Mouse (Mus musculus) myocyte (in vitro differentiated cells): ENCODE measurements around the gene P4ha3. TPM values are rescaled to one million over a fixed set of nuclear protein-coding genes. Genes with fewer than 3 reads are reported as not detected.
A peak's percentile ranks its signal among the peaks of the same experiment; 100 is the strongest.

ENCODE experiments used
- H3K27me3 ChIP-seq: one replicate; pipeline ENCODE4 v1.6.1; 2011; ENCODE audit not compliant: control insufficient read depth, insufficient read depth, insufficient read length
- H3K36me3 ChIP-seq: one replicate; pipeline ENCODE4 v1.6.1; 2011; ENCODE audit not compliant: control insufficient read depth, insufficient read depth
- H3K4me2 ChIP-seq: one replicate; pipeline ENCODE4 v1.6.1; 2011; ENCODE audit warnings: low read depth, control low read depth
- H3K4me3 ChIP-seq: one replicate; pipeline ENCODE4 v1.5.1; 2011; ENCODE audit warnings: mild to moderate bottlenecking, control low read depth, moderate library complexity
- H3K79me2 ChIP-seq: one replicate; pipeline ENCODE4 v1.6.1; 2011; ENCODE audit not compliant: control insufficient read depth, insufficient read depth
- H3ac ChIP-seq: one replicate; pipeline ENCODE4 v1.6.1; 2011; ENCODE audit not compliant: control insufficient read depth, insufficient read length
- CEBPB ChIP-seq: IDR thresholded peaks from 2 replicates; pipeline ENCODE4 v1.6.1; 2011; ENCODE audit warnings: mild to moderate bottlenecking, moderate library complexity; ENCODE audit not compliant: poor library complexity, insufficient read depth, severe bottlenecking
- E2F4 ChIP-seq: IDR thresholded peaks from one replicate; pipeline ENCODE4 v1.6.1; 2011; ENCODE audit warnings: mild to moderate bottlenecking, control low read depth, moderate library complexity; ENCODE audit not compliant: insufficient read depth
- MAX ChIP-seq: IDR thresholded peaks from one replicate; pipeline ENCODE4 v1.6.1; 2011; ENCODE audit warnings: low read depth, mild to moderate bottlenecking, control low read depth
- MYOD1 ChIP-seq, 3 experiments: IDR thresholded peaks; one replicate each; pipeline ENCODE4 v1.6.1; 2011; ENCODE audit warnings: control low read depth in 2 of 3, low read depth in 2 of 3, mild to moderate bottlenecking in 2 of 3, moderate library complexity in 1 of 3; ENCODE audit not compliant: insufficient read length in 2 of 3, control insufficient read depth in 1 of 3
- MYOG ChIP-seq, 3 experiments: IDR thresholded peaks; one replicate each; pipeline ENCODE4 v1.6.1; 2011; ENCODE audit warnings: control low read depth in 2 of 3, low read depth in 2 of 3, mild to moderate bottlenecking in 2 of 3; ENCODE audit not compliant: insufficient read length in 2 of 3, control insufficient read depth in 1 of 3, insufficient read depth in 1 of 3
- POLR2A ChIP-seq: IDR thresholded peaks from one replicate; pipeline ENCODE4 v1.6.1; 2011; ENCODE audit warnings: low read depth, mild to moderate bottlenecking, control low read depth, moderate library complexity; ENCODE audit not compliant: insufficient read length
- POLR2AphosphoS2 ChIP-seq: IDR thresholded peaks from one replicate; pipeline ENCODE4 v1.6.1; 2011; ENCODE audit warnings: low read depth, control low read depth; ENCODE audit not compliant: insufficient read length
- REST ChIP-seq: IDR thresholded peaks from one replicate; pipeline ENCODE4 v1.6.1; 2011; ENCODE audit warnings: mild to moderate bottlenecking, control low read depth, moderate library complexity; ENCODE audit not compliant: insufficient read depth, insufficient read length
- SRF ChIP-seq: IDR thresholded peaks from one replicate; pipeline ENCODE4 v1.6.1; 2011; ENCODE audit warnings: low read depth; ENCODE audit not compliant: control insufficient read depth, insufficient read length
- TCF12 ChIP-seq: IDR thresholded peaks from one replicate; pipeline ENCODE4 v1.6.1; 2011; ENCODE audit warnings: mild to moderate bottlenecking, control low read depth; ENCODE audit not compliant: poor library complexity, insufficient read depth, severe bottlenecking
- TCF3 ChIP-seq: IDR thresholded peaks from one replicate; pipeline ENCODE4 v1.6.1; 2011; ENCODE audit warnings: low read depth, control low read depth; ENCODE audit not compliant: insufficient read length
- USF1 ChIP-seq: IDR thresholded peaks from one replicate; pipeline ENCODE4 v1.6.1; 2011; ENCODE audit warnings: low read depth, mild to moderate bottlenecking, control low read depth, moderate library complexity
- polyA plus RNA-seq: library from polyadenylated mRNA; unstranded; fragments of >200 nt; fragmentation: generic; extraction: Trizol; gene quantifications from one replicate; pipeline ENCODE4 v1.2.1, GENCODE M21; 2012; ENCODE audit warnings: missing spikeins

Gene P4ha3
- 2.9 TPM for polyA plus RNA-seq

- Histone ChIP-seq H3K27me3 (no peaks in the 10 kb centered on the region), H3K4me2 (peak within 1 kb of the TSS; percentile 86), H3ac (peak within 1 kb of the TSS; percentile 35), H3K79me2 (no peaks in the 10 kb centered on the region), H3K36me3 (no peaks in the 10 kb centered on the region), H3K4me3 (peak within 1 kb of the TSS; percentile 12)
- TF ChIP-seq POLR2A = peak; percentile 31
- TF ChIP-seq TCF3 = no peak
Measured at GRCm38 (mm10) chr7:100285383-100285782, at the start of gene P4ha3. TSS of gene P4ha3 (plus strand) at chr7:100285520.

GRCm38 (mm10) chr7:100238271-100238670, 47.0 kb upstream of the P4ha3 start:
- no peaks in the 10 kb centered on the region for H3K79me2 ChIP-seq
- TF ChIP-seq MAX (no peak), USF1 (no peak), POLR2AphosphoS2 (no peak), MYOD1 (IDR thresholded peaks at IDR 0.05; ENCODE audit: control insufficient read depth in 1 of 3, insufficient read length in 2 of 3, low read depth in 2 of 3) (no peak), REST (no peak), SRF (no peak), CEBPB (no peak), POLR2A (no peak), E2F4 (no peak), MYOG (IDR thresholded peaks at IDR 0.05; ENCODE audit: control insufficient read depth in 1 of 3, insufficient read depth in 1 of 3, insufficient read length in 2 of 3, low read depth in 2 of 3) (no peak), TCF12 (no peak), TCF3 (no peak)
- H3ac ChIP-seq = no peak overlapping the region
- H3K27me3 ChIP-seq = no peaks in the 10 kb centered on the region
- no peak overlapping the region for H3K4me2 ChIP-seq
- no peaks in the 10 kb centered on the region for H3K36me3 ChIP-seq
- H3K4me3 ChIP-seq = no peak overlapping the region

- TF ChIP-seq MAX (no peak), USF1 (no peak), MYOG (IDR thresholded peaks at IDR 0.05; ENCODE audit: control insufficient read depth in 1 of 3, insufficient read depth in 1 of 3, insufficient read length in 2 of 3, low read depth in 2 of 3) (no peak), POLR2AphosphoS2 (no peak), TCF3 (no peak), E2F4 (no peak), POLR2A (no peak), CEBPB (no peak), SRF (no peak), MYOD1 (IDR thresholded peaks at IDR 0.05; ENCODE audit: control insufficient read depth in 1 of 3, insufficient read length in 2 of 3, low read depth in 2 of 3) (no peak), TCF12 (no peak), REST (no peak)
- H3K4me3 ChIP-seq = no peak overlapping the region
- H3K36me3 ChIP-seq = no peaks in the 10 kb centered on the region
- no peak overlapping the region for H3K4me2 ChIP-seq
- H3K79me2 ChIP-seq = no peaks in the 10 kb centered on the region
- no peak overlapping the region for H3ac ChIP-seq
- no peaks in the 10 kb centered on the region for H3K27me3 ChIP-seq
Measured at GRCm38 (mm10) chr7:100240601-100241000, 44.7 kb upstream of the P4ha3 start.

DNA sequence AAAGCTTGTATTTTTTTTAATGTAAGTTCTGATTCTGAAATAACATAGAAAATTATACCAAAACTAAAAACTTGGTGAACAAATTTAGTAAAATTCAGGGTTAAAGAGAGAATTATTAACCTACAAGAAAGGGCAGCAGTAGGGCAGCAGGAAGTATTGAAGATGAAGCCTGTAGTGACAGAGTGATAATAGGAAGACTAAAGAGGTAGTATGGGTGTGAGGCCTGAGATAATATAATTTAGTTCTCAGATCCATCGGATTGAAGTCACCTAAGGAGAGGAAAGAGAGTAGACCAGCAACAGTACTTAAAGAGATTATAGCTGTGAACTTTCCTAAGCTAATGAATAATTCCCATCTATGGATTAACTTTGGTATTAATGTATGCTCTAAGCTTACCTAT, 42.3 kb upstream of the P4ha3 start:
- Histone ChIP-seq H3ac (no peak overlapping the region), H3K79me2 (no peaks in the 10 kb centered on the region), H3K4me2 (no peak overlapping the region), H3K36me3 (no peaks in the 10 kb centered on the region), H3K4me3 (no peak overlapping the region), H3K27me3 (no peaks in the 10 kb centered on the region)
- TF ChIP-seq MAX = no peak
- TF ChIP-seq POLR2A = no peak
- TF ChIP-seq POLR2AphosphoS2 = no peak
- TF ChIP-seq E2F4 = no peak
- TF ChIP-seq REST = no peak
- TF ChIP-seq TCF12 = no peak
- TF ChIP-seq MYOD1 (IDR thresholded peaks at IDR 0.05; ENCODE audit: control insufficient read depth in 1 of 3, insufficient read length in 2 of 3, low read depth in 2 of 3) = no peak
- TF ChIP-seq CEBPB = no peak
- TF ChIP-seq TCF3 = no peak
- TF ChIP-seq MYOG (IDR thresholded peaks at IDR 0.05; ENCODE audit: control insufficient read depth in 1 of 3, insufficient read depth in 1 of 3, insufficient read length in 2 of 3, low read depth in 2 of 3) = no peak
- TF ChIP-seq USF1 = no peak
- TF ChIP-seq SRF = no peak

DNA sequence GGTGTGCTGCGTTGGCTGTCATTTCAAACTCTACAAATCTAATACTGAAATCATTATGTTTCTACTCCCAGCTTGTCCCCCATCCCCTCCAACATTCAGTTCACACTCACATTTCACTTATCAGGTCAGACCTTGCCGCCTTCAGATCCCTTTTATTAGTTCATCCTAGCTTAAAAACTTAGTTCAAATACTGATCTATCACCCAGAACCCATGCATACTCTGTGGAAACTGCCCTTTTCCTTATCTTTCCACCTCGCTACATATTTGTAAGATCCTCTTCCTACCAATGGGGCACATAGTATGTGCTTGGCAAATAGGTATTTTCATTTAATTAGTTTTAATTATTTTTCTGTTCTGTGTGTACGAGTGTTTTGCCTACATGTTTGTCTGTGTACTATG, 41.1 kb upstream of the P4ha3 start:
- H3K4me2 ChIP-seq = no peak overlapping the region
- no peaks in the 10 kb centered on the region for H3K27me3 ChIP-seq
- no peak overlapping the region for H3ac ChIP-seq
- no peaks in the 10 kb centered on the region for H3K79me2 ChIP-seq
- TF ChIP-seq TCF12 (no peak), MAX (no peak), CEBPB (no peak), MYOG (IDR thresholded peaks at IDR 0.05; ENCODE audit: control insufficient read depth in 1 of 3, insufficient read depth in 1 of 3, insufficient read length in 2 of 3, low read depth in 2 of 3) (no peak), TCF3 (no peak)
- H3K4me3 ChIP-seq = no peak overlapping the region
- H3K36me3 ChIP-seq = no peaks in the 10 kb centered on the region
